Mouse (Mus musculus): ENCODE measurements at regions not wholly inside any gene's neighbourhood (a gene's known extent, or its start where the extent isn't known, plus 50 kb on each side); places are given as distances from the start of the nearest gene placed in this dataset.

DNA sequence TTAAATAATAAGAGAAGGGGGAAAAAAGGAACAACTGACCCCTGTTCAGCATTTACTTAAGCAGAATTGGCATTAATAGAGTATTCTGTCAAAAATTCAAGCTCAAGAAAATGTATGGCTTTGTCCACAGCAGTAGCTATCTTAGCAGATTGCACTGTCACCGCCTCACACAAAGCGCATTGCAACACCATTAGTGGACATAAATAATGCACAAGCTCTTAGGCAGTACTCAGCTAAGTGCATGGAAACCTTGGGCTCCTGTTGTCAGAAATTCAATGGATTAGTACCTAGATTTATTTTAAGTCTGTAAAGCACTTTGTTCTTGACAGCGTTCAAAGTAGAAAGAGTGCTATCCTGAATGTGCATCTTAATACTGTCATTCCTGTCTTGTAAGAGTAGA lies 811.1 kb upstream of the Klhl1 start:
- peak; percentile 54 for DNase-seq (ENCODE audit: low read depth)
- TF ChIP-seq POLR2A (IDR thresholded peaks at IDR 0.05; ENCODE audit: borderline replicate concordance, extremely low read depth, insufficient read depth, insufficient read length, poor library complexity, severe bottlenecking): no peak
- TF ChIP-seq CTCF (IDR thresholded peaks at IDR 0.05; ENCODE audit: borderline replicate concordance, extremely low read depth, insufficient read depth, insufficient read length): no peak

DNA sequence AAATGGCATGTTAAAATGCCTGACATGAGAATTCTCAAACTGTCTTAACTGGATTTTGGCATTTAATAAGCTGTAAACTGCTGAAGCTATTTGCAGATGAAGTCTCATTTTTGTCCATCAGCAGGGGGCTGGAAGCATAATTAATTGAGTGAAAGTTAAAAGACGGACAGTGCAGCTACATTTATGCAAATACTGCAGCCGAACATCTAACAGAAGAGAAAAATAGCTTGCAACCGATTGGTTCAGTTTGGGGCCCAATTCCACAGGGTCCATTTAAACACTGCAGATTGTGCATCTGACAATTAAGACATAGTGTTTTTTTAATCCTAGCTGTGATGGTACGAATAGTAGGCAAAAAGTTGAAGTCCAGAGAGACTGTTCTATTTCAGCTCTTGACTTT lies 774.2 kb upstream of the Klhl1 start:
- peak; percentile 69 for DNase-seq (ENCODE audit: low read depth)
- TF ChIP-seq POLR2A (IDR thresholded peaks at IDR 0.05; ENCODE audit: borderline replicate concordance, extremely low read depth, insufficient read depth, insufficient read length, poor library complexity, severe bottlenecking) (no peak), CTCF (IDR thresholded peaks at IDR 0.05; ENCODE audit: borderline replicate concordance, extremely low read depth, insufficient read depth, insufficient read length) (no peak)

DNA sequence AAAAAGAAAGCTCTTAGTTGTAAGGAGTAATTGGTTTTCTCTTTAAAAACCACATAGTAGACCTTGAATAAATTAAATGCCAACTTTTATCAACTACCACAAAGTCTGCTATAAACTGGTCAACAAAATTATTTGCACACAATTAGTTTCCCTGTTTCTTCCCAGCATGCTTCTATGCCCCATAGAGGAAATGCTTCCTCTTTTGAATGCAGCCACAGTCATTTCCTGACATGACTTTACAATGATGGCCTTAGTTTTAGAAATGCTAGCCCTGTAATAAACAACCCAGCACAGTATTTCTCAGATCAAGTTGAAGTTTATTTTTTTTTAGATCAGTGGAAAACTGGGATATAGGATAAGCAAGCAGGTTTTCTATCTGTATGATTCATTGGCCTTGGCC lies 768.5 kb upstream of the Klhl1 start:
- TF ChIP-seq POLR2A (IDR thresholded peaks at IDR 0.05; ENCODE audit: borderline replicate concordance, extremely low read depth, insufficient read depth, insufficient read length, poor library complexity, severe bottlenecking) (no peak), CTCF (IDR thresholded peaks at IDR 0.05; ENCODE audit: borderline replicate concordance, extremely low read depth, insufficient read depth, insufficient read length) (no peak)
- no peak for DNase-seq (ENCODE audit: low read depth)

DNA sequence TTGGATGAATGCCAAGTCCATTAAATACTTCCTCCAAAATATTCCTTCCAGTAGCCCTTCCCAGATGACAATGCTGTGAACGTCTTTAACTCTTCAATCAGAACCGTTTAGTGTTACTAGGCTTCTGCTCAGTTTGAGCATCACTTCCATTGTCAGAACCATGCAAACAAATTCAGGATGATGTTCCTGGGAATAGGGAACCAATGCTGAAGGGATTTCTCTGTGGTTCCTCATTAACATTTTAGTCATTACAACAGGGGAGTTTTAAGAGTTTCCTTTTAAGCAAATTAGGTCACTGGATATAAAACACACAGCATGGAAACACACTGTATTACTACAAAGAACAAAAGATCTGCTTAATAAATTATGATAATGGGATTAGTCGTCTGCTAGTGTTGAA lies 739.6 kb upstream of the Klhl1 start:
- DNase-seq (ENCODE audit: low read depth): peak; percentile 53
- no peak for TF ChIP-seq POLR2A (IDR thresholded peaks at IDR 0.05; ENCODE audit: borderline replicate concordance, extremely low read depth, insufficient read depth, insufficient read length, poor library complexity, severe bottlenecking)
- no peak for TF ChIP-seq CTCF (IDR thresholded peaks at IDR 0.05; ENCODE audit: borderline replicate concordance, extremely low read depth, insufficient read depth, insufficient read length)
